Comparison of ENCODE assay signal across 7 mouse cellular contexts in genomic region chr3:52267293-52267651, GRCm38 (mm10). TPM values are rescaled to one million over a fixed set of nuclear protein-coding genes. Genes with fewer than 3 reads are reported as not detected.
DNase-seq lines count a peak whose midpoint lies in the region; ATAC-seq and TF ChIP-seq lines count a peak whose summit lies in the region.

No protein-coding gene starts in this region.

- intact Hi-C loops in left cerebral cortex, postnatal 14 days (cut with DNase I) = loop anchor here (5.0 to 10.0 kb wide), 5 partner anchors 75 to 535 kb away; no protein-coding TSS in a partner anchor

- no peak for TF ChIP-seq POLR2A in ES-Bruce4 (IDR thresholded peaks at IDR 0.05; ENCODE audit: insufficient read depth, low read length)

- no peaks in the 10 kb centered on the region for H3K9me3 ChIP-seq in ES-Bruce4 (replicated peaks; ENCODE audit: control insufficient read depth, insufficient read depth, low read length, poor library complexity, severe bottlenecking)
- no peaks in the 10 kb centered on the region for H3K9me3 ChIP-seq in heart, embryonic 13.5 days
- no peaks in the 10 kb centered on the region for H3K9me3 ChIP-seq in liver, embryonic 12.5 days (replicated peaks)
- H3K9me3 ChIP-seq in neural tube, embryonic 15.5 days (replicated peaks) = no peaks in the 10 kb centered on the region

- TF ChIP-seq CTCF in C2C12 (IDR thresholded peaks at IDR 0.05; ENCODE audit: control insufficient read depth, insufficient read depth, insufficient read length) = no peak
- TF ChIP-seq CTCF in ES-Bruce4 (IDR thresholded peaks at IDR 0.05; ENCODE audit: low read depth, low read length) = no peak

- TF ChIP-seq EP300 in ES-Bruce4 (IDR thresholded peaks at IDR 0.05; ENCODE audit: insufficient read depth, low read depth, low read length) = no peak

- H3ac ChIP-seq in C2C12 (ENCODE audit: control insufficient read depth, insufficient read length, low read depth) = peak overlapping the region; percentile 81

- peaks cover 7% of the 10 kb centered on the region for H3K79me3 ChIP-seq in C2C12 (ENCODE audit: low read depth)

- no peaks in the 10 kb centered on the region for H3K27me3 ChIP-seq in C2C12 (ENCODE audit: control insufficient read depth, insufficient read depth, insufficient read length)
- no peaks in the 10 kb centered on the region for H3K27me3 ChIP-seq in ES-Bruce4 (ENCODE audit: control insufficient read depth, insufficient read depth, low read length, poor library complexity, severe bottlenecking)
- peaks cover 17% of the 10 kb centered on the region for H3K27me3 ChIP-seq in heart, embryonic 13.5 days (replicated peaks)
- peaks cover 43% of the 10 kb centered on the region for H3K27me3 ChIP-seq in liver, embryonic 12.5 days (replicated peaks)
- H3K27me3 ChIP-seq in neural tube, embryonic 15.5 days (replicated peaks) = peaks cover 60% of the 10 kb centered on the region

- H3K4me2 ChIP-seq in heart, embryonic 13.5 days = peak overlapping the region; percentile 97
- peak overlapping the region; percentile 98 for H3K4me2 ChIP-seq in liver, embryonic 12.5 days
- peak overlapping the region; percentile 96 for H3K4me2 ChIP-seq in neural tube, embryonic 15.5 days

- no peaks in the 10 kb centered on the region for H3K36me3 ChIP-seq in C2C12 (ENCODE audit: control insufficient read depth, insufficient read depth)
- H3K36me3 ChIP-seq in ES-Bruce4 (ENCODE audit: control insufficient read depth, insufficient read depth, low read length, poor library complexity, severe bottlenecking) = peaks cover 6% of the 10 kb centered on the region; the same call in 1 of the 2 replicates
- no peaks in the 10 kb centered on the region for H3K36me3 ChIP-seq in heart, embryonic 13.5 days
- H3K36me3 ChIP-seq in liver, embryonic 12.5 days = no peaks in the 10 kb centered on the region
- H3K36me3 ChIP-seq in neural tube, embryonic 15.5 days = no peaks in the 10 kb centered on the region

- H3K27ac ChIP-seq in ES-Bruce4 (ENCODE audit: insufficient read depth, low read length) = no peak overlapping the region
- H3K27ac ChIP-seq in heart, embryonic 13.5 days (replicated peaks) = peak overlapping the region; percentile 95
- peak overlapping the region; percentile 72; the same call in 1 of the 2 replicates for H3K27ac ChIP-seq in liver, embryonic 12.5 days
- no peak overlapping the region for H3K27ac ChIP-seq in neural tube, embryonic 15.5 days (replicated peaks)

- no peaks in the 10 kb centered on the region for H3K4me1 ChIP-seq in ES-Bruce4 (ENCODE audit: control insufficient read depth, insufficient read depth, low read length)
- H3K4me1 ChIP-seq in heart, embryonic 13.5 days = peaks cover 32% of the 10 kb centered on the region
- peaks cover 39% of the 10 kb centered on the region for H3K4me1 ChIP-seq in liver, embryonic 12.5 days
- peaks cover 33% of the 10 kb centered on the region for H3K4me1 ChIP-seq in neural tube, embryonic 15.5 days

- no peak for ATAC-seq in heart, embryonic 13.5 days (ENCODE audit: extremely low read depth, insufficient number of reproducible peaks, low FRiP score, low TSS enrichment)
- ATAC-seq in liver, embryonic 12.5 days = no peak; the same call in 1 of the 2 replicates
- no peak for ATAC-seq in neural tube, embryonic 15.5 days (ENCODE audit: low FRiP score)

- H3K4me3 ChIP-seq in C2C12 (ENCODE audit: insufficient read depth, poor library complexity, severe bottlenecking) (peak overlapping the region; percentile 55), ES-Bruce4 (ENCODE audit: low read depth, low read length) (peak overlapping the region; percentile 83)
- peak overlapping the region; percentile 97 for H3K4me3 ChIP-seq in heart, embryonic 13.5 days
- H3K4me3 ChIP-seq in liver, embryonic 12.5 days = peak overlapping the region; percentile 83
- peak overlapping the region; percentile 60 for H3K4me3 ChIP-seq in neural tube, embryonic 15.5 days (replicated peaks)

- H3K79me2 ChIP-seq in C2C12 (ENCODE audit: control insufficient read depth, insufficient read depth) = peaks cover 38% of the 10 kb centered on the region

- 1% methylated on average over 15 of the region's 15 CpGs for WGBS in heart, embryonic 13.5 days
- under 1% methylated on average over 15 of the region's 15 CpGs for WGBS in liver, embryonic 12.5 days (ENCODE audit: insufficient replicate concordance)
- under 1% methylated on average over 15 of the region's 15 CpGs for WGBS in neural tube, embryonic 15.5 days

- no peak for DNase-seq in left cerebral cortex, postnatal 14 days (ENCODE audit: low spot score in 2 of 2)
- no peak for DNase-seq in right cerebral cortex, postnatal 36 days (ENCODE audit: low spot score in 2 of 2)

- H3K9ac ChIP-seq in ES-Bruce4 (ENCODE audit: low read depth, poor library complexity, severe bottlenecking) = peak overlapping the region; percentile 98
- peak overlapping the region; percentile 88 for H3K9ac ChIP-seq in heart, embryonic 13.5 days
- peak overlapping the region; percentile 81 for H3K9ac ChIP-seq in liver, embryonic 12.5 days
- H3K9ac ChIP-seq in neural tube, embryonic 15.5 days (replicated peaks) = no peak overlapping the region; the same call in 1 of the 2 replicates

TF ChIP-seq in C2C12, 6 proteins besides CTCF, POLR2A, EP300 and RAD21:
- TF ChIP-seq MYOD1 (IDR thresholded peaks at IDR 0.05; ENCODE audit: control insufficient read depth, insufficient read length, low read depth) (no peak), CEBPB (IDR thresholded peaks at IDR 0.05; ENCODE audit: low read depth) (no peak), FOSL1 (IDR thresholded peaks at IDR 0.05; ENCODE audit: insufficient read depth, low read length, poor library complexity, severe bottlenecking) (no peak), USF1 (IDR thresholded peaks at IDR 0.05; ENCODE audit: low read depth) (no peak), MAX (IDR thresholded peaks at IDR 0.05) (no peak), MYOG (IDR thresholded peaks at IDR 0.05; ENCODE audit: control insufficient read depth, extremely low read depth, insufficient read length) (no peak)

RNA-seq across cellular contexts. Expression of gene Foxo1, which starts 0.9 kb away (rescaled TPM):
- polyA plus RNA-seq in C2C12 (2012; fragmentation: generic; extraction: Trizol) (5.9 TPM), ES-Bruce4 (2011; ENCODE audit: insufficient read depth, insufficient read length, low read depth, missing spikeins) (22.9 and 23.8 TPM in 2 replicates)
- polyA plus RNA-seq in heart, embryonic 13.5 days (2015; fragmentation: Nextera tagmentation; extraction: Ambion mirVana) = 5.4 and 6.1 TPM in 2 replicates
- 2.5 and 2.6 TPM in 2 replicates for polyA plus RNA-seq in liver, embryonic 12.5 days (2016; fragmentation: Nextera tagmentation; extraction: Ambion mirVana)
- polyA plus RNA-seq in neural tube, embryonic 15.5 days (2015; fragmentation: Nextera tagmentation; extraction: Ambion mirVana) = 2.7 and 3.5 TPM in 2 replicates
- total RNA-seq in left cerebral cortex, postnatal 14 days (2021) = 10 to 100 TPM; 12.1 to 13.5 TPM

Comparison
In these comparisons a context has a peak if more than half of its experiments do, and no peak if none do; other contexts are left out.
1. H3K27ac ChIP-seq: peak in heart, embryonic 13.5 days (single experiment) and liver, embryonic 12.5 days (single experiment); none in ES-Bruce4 (single experiment) and neural tube, embryonic 15.5 days (single experiment).
2. Peak in every context shown above with its lines, with median percentiles within 50 percentile points of each other: H3K4me3 ChIP-seq and H3K4me2 ChIP-seq.